Mouse (Mus musculus) limb, embryonic 11.5 days (tissue): ENCODE measurements around the gene Xkrx. TPM values are rescaled to one million over a fixed set of nuclear protein-coding genes. Genes with fewer than 3 reads are reported as not detected.

Source experiments
- ATAC-seq: fragments of 200-750 bp; cut with Nextera tagmentation; 2 replicates; pipeline ENCODE4 v1.8.0; 2017; ENCODE audit warnings: low read depth; ENCODE audit not compliant: insufficient number of reproducible peaks, low FRiP score, low TSS enrichment
- DNase-seq: peaks from one replicate; pipeline ENCODE4 v3.0.0-alpha.2; 2015; ENCODE audit warnings: low spot score
- H3K27ac ChIP-seq: fragments of 300-500 bp; sonication (generic); replicated peaks from 2 replicates; pipeline ENCODE4 v1.5.1; 2014; ENCODE audit warnings: low read depth, mild to moderate bottlenecking, low read length
- H3K27me3 ChIP-seq: fragments of 300-500 bp; sonication (generic); 2 replicates; pipeline ENCODE4 v1.6.1; 2014; ENCODE audit warnings: mild to moderate bottlenecking, low read length, mixed read lengths; ENCODE audit not compliant: control insufficient read depth, insufficient read depth
- H3K36me3 ChIP-seq: fragments of 300-500 bp; sonication (generic); 2 replicates; pipeline ENCODE4 v1.6.1; 2014; ENCODE audit warnings: mild to moderate bottlenecking, low read length, moderate library complexity, mixed read lengths; ENCODE audit not compliant: control insufficient read depth, insufficient read depth
- H3K4me1 ChIP-seq: fragments of 300-500 bp; sonication (generic); 2 replicates; pipeline ENCODE4 v1.6.1; 2014; ENCODE audit warnings: low read length, mixed read lengths; ENCODE audit not compliant: control insufficient read depth, insufficient read depth
- H3K4me2 ChIP-seq: fragments of 300-500 bp; sonication (generic); 2 replicates; pipeline ENCODE4 v1.6.1; 2014; ENCODE audit warnings: low read depth, mild to moderate bottlenecking, moderate library complexity; ENCODE audit not compliant: severe bottlenecking
- H3K4me3 ChIP-seq: fragments of 300-500 bp; sonication (generic); 2 replicates; pipeline ENCODE4 v1.5.1; 2014; ENCODE audit warnings: low read depth, low read length
- H3K9ac ChIP-seq: fragments of 300-500 bp; sonication (generic); 2 replicates; pipeline ENCODE4 v1.6.1; 2014; ENCODE audit warnings: mild to moderate bottlenecking, low read length
- H3K9me3 ChIP-seq: fragments of 300-500 bp; sonication (generic); 2 replicates; pipeline ENCODE4 v1.6.1; 2016; ENCODE audit warnings: low read length; ENCODE audit not compliant: control insufficient read depth
- WGBS: fragments of 180-500 bp; shearing (Covaris S2); extraction: QIAGEN DNeasy Blood & Tissue Kit; methylation state at CpG from one replicate; pipeline ENCODE4 v1.1.7; 2014; 5-methylcytosine and 5-hydroxymethylcytosine counted together
- polyA plus RNA-seq: library from polyadenylated mRNA; unstranded; fragments of >200 nt; fragmentation: Nextera tagmentation; extraction: Ambion mirVana; gene quantifications from 2 replicates; pipeline ENCODE4 v1.2.1, GENCODE M21; 2014

The Xkrx gene
- polyA plus RNA-seq, 1 experiment from 2014 or later, result 0.05 TPM

GRCm38 (mm10) chrX:134111767-134112166, 50.1 kb downstream of the Xkrx start:
- Histone ChIP-seq H3K4me1 (no peaks in the 10 kb centered on the region), H3K4me3 (no peak overlapping the region), H3K9me3 (no peaks in the 10 kb centered on the region), H3K9ac (no peak overlapping the region), H3K27ac (no peak overlapping the region), H3K27me3 (no peaks in the 10 kb centered on the region), H3K36me3 (no peaks in the 10 kb centered on the region), H3K4me2 (no peak overlapping the region)
- WGBS, result 84% methylated on average over 3 of the region's 3 CpGs
- ATAC-seq, result no peak
- no peak for DNase-seq

- H3K27ac ChIP-seq, result no peak overlapping the region
- 80% methylated on average over 2 of the region's 2 CpGs for WGBS
- no peaks in the 10 kb centered on the region for H3K9me3 ChIP-seq
- H3K36me3 ChIP-seq, result no peaks in the 10 kb centered on the region
- DNase-seq (no peak), ATAC-seq (no peak)
- H3K27me3 ChIP-seq, result no peaks in the 10 kb centered on the region
- H3K4me2 ChIP-seq, result no peak overlapping the region
- H3K4me3 ChIP-seq, result no peak overlapping the region
- H3K4me1 ChIP-seq, result no peaks in the 10 kb centered on the region
- H3K9ac ChIP-seq, result no peak overlapping the region
Measured at GRCm38 (mm10) chrX:134102641-134103040, 59.2 kb downstream of the Xkrx start.

Other genes with a start within 250 kb of the Xkrx start
- 2.2 and 2.6 TPM in 2 replicates for gene Sytl4, start 180.3 kb downstream of the Xkrx start, polyA plus RNA-seq
- gene Cstf2, start 102.9 kb downstream of the Xkrx start, polyA plus RNA-seq, result 64.3 and 64.5 TPM in 2 replicates
- not detected in 2 replicates for gene Arl13a, start 25.4 kb upstream of the Xkrx start, polyA plus RNA-seq
- 0.28 TPM in 1 of 2 replicates, not detected in the other for gene Nox1, start 59.9 kb upstream of the Xkrx start, polyA plus RNA-seq
- 11.6 and 11.8 TPM in 2 replicates for gene Trmt2b, start 114.9 kb upstream of the Xkrx start, polyA plus RNA-seq
- 6.5 and 7.3 TPM in 2 replicates for gene Tmem35a, start 133.1 kb upstream of the Xkrx start, polyA plus RNA-seq
- gene Cenpi, start 146.0 kb upstream of the Xkrx start, polyA plus RNA-seq, result 36.4 and 37.9 TPM in 2 replicates
- 1.9 and 2.3 TPM in 2 replicates for gene Drp2, start 242.5 kb upstream of the Xkrx start, polyA plus RNA-seq